Mouse (Mus musculus): ENCODE data around the gene Abcd3.

GRCm38 (mm10) chr3:121850381-121850780, 35.3 kb upstream of the Abcd3 start:
- TF ChIP-seq CTCF (IDR thresholded peaks at IDR 0.05; ENCODE audit: low read depth, low read length), result no peak
- TF ChIP-seq POLR2A (IDR thresholded peaks at IDR 0.05; ENCODE audit: extremely low read depth, insufficient read depth, low read length), result no peak
